Mouse (Mus musculus): ENCODE measurements around the gene Tma7.

DNA sequence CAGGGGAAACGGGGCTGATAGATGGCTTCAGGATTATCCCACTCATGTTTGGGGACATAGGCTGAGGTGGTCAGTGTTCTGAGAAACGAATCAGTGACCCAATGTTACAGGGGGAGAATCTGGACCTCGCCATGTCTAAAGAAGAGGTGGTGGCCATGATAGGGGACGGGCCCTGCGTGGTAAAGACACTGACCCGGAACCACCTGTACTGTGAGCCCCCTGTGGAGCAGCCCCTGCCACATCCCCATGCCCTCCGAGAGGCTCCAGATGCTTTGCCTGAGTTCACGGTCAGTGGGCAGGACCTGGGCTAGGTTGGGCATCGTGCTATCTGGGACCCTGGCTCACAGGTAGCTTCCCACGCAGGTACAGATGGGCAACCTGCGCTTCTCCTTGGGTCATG, 27.9 kb upstream of the Tma7 start:
- TF ChIP-seq POLR2A (IDR thresholded peaks at IDR 0.05; ENCODE audit: low read depth, low read length) = no peak
- no peak for TF ChIP-seq CTCF (conservative IDR thresholded peaks at IDR 0.05; ENCODE audit: insufficient read depth, insufficient read length, low read depth, low read length)
